Mouse (Mus musculus): Measurements from ENCODE around the gene Ptprn2.

Ptprn2 gene

GRCm38 (mm10) chr12:117016753-117017595 is 531.5 kb downstream of the Ptprn2 start:
- no peak for DNase-seq

- no peak for DNase-seq
Measured at GRCm38 (mm10) chr12:117017912-117018311, 532.4 kb downstream of the Ptprn2 start.

GRCm38 (mm10) chr12:117023235-117023634 is 537.7 kb downstream of the Ptprn2 start:
- no peak for DNase-seq

- no peak for DNase-seq
Measured at GRCm38 (mm10) chr12:117024916-117025315, 539.4 kb downstream of the Ptprn2 start.

- DNase-seq = no peak
Measured at GRCm38 (mm10) chr12:117025676-117026075, 540.2 kb downstream of the Ptprn2 start.

- DNase-seq = no peak
Measured at GRCm38 (mm10) chr12:117027351-117027750, 541.8 kb downstream of the Ptprn2 start.

GRCm38 (mm10) chr12:117028333-117028961 is 542.9 kb downstream of the Ptprn2 start:
- DNase-seq = no peak

- no peak for DNase-seq
Measured at GRCm38 (mm10) chr12:117033172-117033571, 547.7 kb downstream of the Ptprn2 start.

- no peak for DNase-seq
Measured at GRCm38 (mm10) chr12:117034506-117034905, 549.0 kb downstream of the Ptprn2 start.

- DNase-seq = peak; percentile 9 to 58
Measured at GRCm38 (mm10) chr12:117035243-117035642, 549.7 kb downstream of the Ptprn2 start.

- no peak for DNase-seq
Measured at GRCm38 (mm10) chr12:117039411-117039810, 553.9 kb downstream of the Ptprn2 start.

GRCm38 (mm10) chr12:117041409-117041808 is 555.9 kb downstream of the Ptprn2 start:
- DNase-seq = no peak

GRCm38 (mm10) chr12:117042706-117043105 is 557.2 kb downstream of the Ptprn2 start:
- DNase-seq = no peak

GRCm38 (mm10) chr12:117047384-117048251 is 562.1 kb downstream of the Ptprn2 start:
- no peak for DNase-seq

- no peak for DNase-seq
Measured at GRCm38 (mm10) chr12:117049829-117050228, 564.3 kb downstream of the Ptprn2 start.

- DNase-seq = no peak
Measured at GRCm38 (mm10) chr12:117053223-117053850, 567.8 kb downstream of the Ptprn2 start.

GRCm38 (mm10) chr12:117053851-117054769 is 568.6 kb downstream of the Ptprn2 start:
- DNase-seq = no peak

- DNase-seq = no peak
Measured at GRCm38 (mm10) chr12:117054925-117055570, 569.5 kb downstream of the Ptprn2 start.

- no peak for DNase-seq
Measured at GRCm38 (mm10) chr12:117058184-117058958, 572.9 kb downstream of the Ptprn2 start.

- no peak for DNase-seq
Measured at GRCm38 (mm10) chr12:117058975-117059374, 573.5 kb downstream of the Ptprn2 start.

Measured in kidney, adult 8-10 months (tissue).